Mouse (Mus musculus): ENCODE data around the gene Opa3. TPM values are rescaled to one million over a fixed set of nuclear protein-coding genes. Genes with fewer than 3 reads are reported as not detected.

The Opa3 gene
- polyA plus RNA-seq, 2 experiments: 8.3 to 12.8 TPM

DNA sequence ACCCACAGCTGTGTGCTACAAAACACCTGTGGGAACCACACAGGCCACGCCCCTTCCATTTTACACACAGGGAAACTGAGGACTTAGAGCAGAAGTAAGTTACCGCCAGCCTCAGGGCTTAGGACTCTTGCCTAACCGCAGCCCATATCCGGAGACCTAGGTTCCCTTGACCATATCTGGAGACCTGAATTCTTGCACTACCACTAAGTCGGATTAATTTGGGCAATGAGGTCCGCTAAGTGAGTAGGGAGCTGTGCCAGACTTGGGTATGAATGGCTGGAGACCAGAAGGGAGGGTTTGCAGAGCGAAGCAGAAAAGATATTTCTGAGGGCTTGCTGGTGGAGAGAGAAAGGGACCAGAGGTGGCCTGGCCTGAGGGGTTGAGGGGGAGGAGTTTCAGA is 13.8 kb upstream of the Opa3 start:
- no peaks in the 10 kb centered on the region for H3K36me3 ChIP-seq (replicated peaks; ENCODE audit: control insufficient read depth, insufficient read depth, low read depth)
- H3K9ac ChIP-seq (replicated peaks): no peak overlapping the region
- no peak for DNase-seq (ENCODE audit: low read depth in 3 of 3, low spot score in 3 of 3)
- no peaks in the 10 kb centered on the region; a peak in 2 of 4 replicates for H3K4me1 ChIP-seq (replicated peaks; ENCODE audit: control insufficient read depth in 2 of 2, insufficient read depth in 2 of 2, low read length in 1 of 2)
- H3K9me3 ChIP-seq (ENCODE audit: control insufficient read depth, low read length): no peaks in the 10 kb centered on the region; the same call in 1 of the 2 replicates
- no peak for ATAC-seq (ENCODE audit: insufficient read depth)
- no peak for TF ChIP-seq EP300 (IDR thresholded peaks at IDR 0.05; ENCODE audit: low read depth)
- TF ChIP-seq CTCF (IDR thresholded peaks at IDR 0.05; ENCODE audit: low read depth): no peak
- 47% methylated on average over 7 of the region's 7 CpGs for WGBS (ENCODE audit: insufficient replicate concordance)
- no peak overlapping the region for H3K27ac ChIP-seq
- peaks cover 37% of the 10 kb centered on the region for H3K27me3 ChIP-seq (ENCODE audit: control insufficient read depth, insufficient read depth, low read length)
- no peak overlapping the region for H3K4me3 ChIP-seq (ENCODE audit: insufficient read depth in 1 of 2, low read depth in 2 of 2, low read length in 2 of 2)
- H3K4me2 ChIP-seq (ENCODE audit: low read depth): no peak overlapping the region

DNA sequence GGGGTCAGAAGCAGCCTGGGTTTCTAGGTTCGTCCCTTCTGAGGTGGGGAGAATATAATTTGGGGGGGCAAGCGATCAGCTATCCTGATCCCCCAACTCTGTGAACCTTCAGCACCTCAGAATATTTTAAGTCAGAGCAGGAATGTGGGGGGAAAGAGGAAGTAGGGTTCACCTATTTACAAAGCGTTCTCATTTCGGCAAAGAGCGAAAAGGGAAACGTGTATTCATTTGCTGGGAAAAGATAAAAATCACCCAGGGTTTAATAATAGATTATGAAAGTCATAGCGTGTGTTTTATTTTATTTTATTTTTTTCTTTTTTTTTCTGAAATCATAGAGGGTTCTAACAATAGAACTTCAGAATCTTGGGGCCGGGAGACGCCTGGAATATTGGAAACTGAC is 13.2 kb upstream of the Opa3 start:
- WGBS (ENCODE audit: insufficient replicate concordance): 30% methylated on average over 9 of the region's 9 CpGs
- Histone ChIP-seq H3K27ac (no peak overlapping the region), H3K9ac (replicated peaks) (no peak overlapping the region), H3K36me3 (replicated peaks; ENCODE audit: control insufficient read depth, insufficient read depth, low read depth) (no peaks in the 10 kb centered on the region), H3K27me3 (ENCODE audit: control insufficient read depth, insufficient read depth, low read length) (peaks cover 37% of the 10 kb centered on the region), H3K9me3 (ENCODE audit: control insufficient read depth, low read length) (no peaks in the 10 kb centered on the region; the same call in 1 of the 2 replicates), H3K4me2 (ENCODE audit: low read depth) (no peak overlapping the region), H3K4me3 (ENCODE audit: insufficient read depth in 1 of 2, low read depth in 2 of 2, low read length in 2 of 2) (no peak overlapping the region), H3K4me1 (replicated peaks; ENCODE audit: control insufficient read depth in 2 of 2, insufficient read depth in 2 of 2, low read length in 1 of 2) (no peaks in the 10 kb centered on the region; a peak in 2 of 4 replicates)
- TF ChIP-seq CTCF (IDR thresholded peaks at IDR 0.05; ENCODE audit: low read depth) (no peak), EP300 (IDR thresholded peaks at IDR 0.05; ENCODE audit: low read depth) (no peak)
- DNase-seq (ENCODE audit: low read depth in 3 of 3, low spot score in 3 of 3): no peak
- ATAC-seq (ENCODE audit: insufficient read depth): no peak

GRCm38 (mm10) chr7:19217492-19217891 is 10.6 kb upstream of the Opa3 start:
- Histone ChIP-seq H3K4me3 (ENCODE audit: insufficient read depth in 1 of 2, low read depth in 2 of 2, low read length in 2 of 2) (no peak overlapping the region), H3K4me2 (ENCODE audit: low read depth) (no peak overlapping the region), H3K27me3 (ENCODE audit: control insufficient read depth, insufficient read depth, low read length) (peaks cover 24% of the 10 kb centered on the region), H3K27ac (no peak overlapping the region), H3K4me1 (replicated peaks; ENCODE audit: control insufficient read depth in 2 of 2, insufficient read depth in 2 of 2, low read length in 1 of 2) (no peaks in the 10 kb centered on the region; a peak in 1 of 4 replicates), H3K9ac (replicated peaks) (no peak overlapping the region), H3K36me3 (replicated peaks; ENCODE audit: control insufficient read depth, insufficient read depth, low read depth) (no peaks in the 10 kb centered on the region), H3K9me3 (ENCODE audit: control insufficient read depth, low read length) (no peaks in the 10 kb centered on the region)
- DNase-seq (ENCODE audit: low read depth in 3 of 3, low spot score in 3 of 3) (no peak), ATAC-seq (ENCODE audit: insufficient read depth) (no peak)
- 21% methylated on average over 5 of the region's 5 CpGs for WGBS (ENCODE audit: insufficient replicate concordance)
- no peak for TF ChIP-seq EP300 (IDR thresholded peaks at IDR 0.05; ENCODE audit: low read depth)
- TF ChIP-seq CTCF (IDR thresholded peaks at IDR 0.05; ENCODE audit: low read depth): no peak

- WGBS (ENCODE audit: insufficient replicate concordance): 5% methylated on average over 3 of the region's 3 CpGs
Measured at GRCm38 (mm10) chr7:19217944-19218343, 10.2 kb upstream of the Opa3 start.

GRCm38 (mm10) chr7:19220061-19220460 is 8.1 kb upstream of the Opa3 start:
- DNase-seq (ENCODE audit: low read depth in 3 of 3, low spot score in 3 of 3): no peak
- no peak for ATAC-seq (ENCODE audit: insufficient read depth)
- Histone ChIP-seq H3K27me3 (ENCODE audit: control insufficient read depth, insufficient read depth, low read length) (peaks cover 5% of the 10 kb centered on the region; the same call in 1 of the 2 replicates), H3K4me3 (ENCODE audit: insufficient read depth in 1 of 2, low read depth in 2 of 2, low read length in 2 of 2) (no peak overlapping the region), H3K4me2 (ENCODE audit: low read depth) (no peak overlapping the region), H3K9me3 (ENCODE audit: control insufficient read depth, low read length) (no peaks in the 10 kb centered on the region), H3K36me3 (replicated peaks; ENCODE audit: control insufficient read depth, insufficient read depth, low read depth) (no peaks in the 10 kb centered on the region), H3K9ac (replicated peaks) (no peak overlapping the region), H3K4me1 (replicated peaks; ENCODE audit: control insufficient read depth in 2 of 2, insufficient read depth in 2 of 2, low read length in 1 of 2) (peaks cover 16 to 18% of the 10 kb centered on the region in 2 experiments), H3K27ac (no peak overlapping the region)
- WGBS (ENCODE audit: insufficient replicate concordance): 57% methylated on average over 3 of the region's 3 CpGs
- no peak for TF ChIP-seq EP300 (IDR thresholded peaks at IDR 0.05; ENCODE audit: low read depth)
- peak; percentile 36 for TF ChIP-seq CTCF (IDR thresholded peaks at IDR 0.05; ENCODE audit: low read depth)

More at GRCm38 (mm10) chr7:19217944-19218343, 10.2 kb upstream of the Opa3 start:
- Histone ChIP-seq H3K36me3 (replicated peaks; ENCODE audit: control insufficient read depth, insufficient read depth, low read depth) (no peaks in the 10 kb centered on the region), H3K27me3 (ENCODE audit: control insufficient read depth, insufficient read depth, low read length) (peaks cover 20% of the 10 kb centered on the region), H3K4me2 (ENCODE audit: low read depth) (no peak overlapping the region), H3K4me3 (ENCODE audit: insufficient read depth in 1 of 2, low read depth in 2 of 2, low read length in 2 of 2) (no peak overlapping the region), H3K9me3 (ENCODE audit: control insufficient read depth, low read length) (no peaks in the 10 kb centered on the region), H3K4me1 (replicated peaks; ENCODE audit: control insufficient read depth in 2 of 2, insufficient read depth in 2 of 2, low read length in 1 of 2) (no peaks in the 10 kb centered on the region; a peak in 1 of 4 replicates), H3K9ac (replicated peaks) (no peak overlapping the region), H3K27ac (no peak overlapping the region)
- no peak for TF ChIP-seq CTCF (IDR thresholded peaks at IDR 0.05; ENCODE audit: low read depth)
- DNase-seq (ENCODE audit: low read depth in 3 of 3, low spot score in 3 of 3) (no peak), ATAC-seq (ENCODE audit: insufficient read depth) (peak; percentile 28; the same call in 1 of the 2 replicates)

Measured in liver, embryonic 14.5 days (tissue).